Mouse (Mus musculus): ENCODE results near the gene Sardh. TPM values are rescaled to one million over a fixed set of nuclear protein-coding genes. Genes with fewer than 3 reads are reported as not detected.

Gene Sardh
- polyA plus RNA-seq, 1 experiment from 2014 or later = 3.1 TPM

DNA sequence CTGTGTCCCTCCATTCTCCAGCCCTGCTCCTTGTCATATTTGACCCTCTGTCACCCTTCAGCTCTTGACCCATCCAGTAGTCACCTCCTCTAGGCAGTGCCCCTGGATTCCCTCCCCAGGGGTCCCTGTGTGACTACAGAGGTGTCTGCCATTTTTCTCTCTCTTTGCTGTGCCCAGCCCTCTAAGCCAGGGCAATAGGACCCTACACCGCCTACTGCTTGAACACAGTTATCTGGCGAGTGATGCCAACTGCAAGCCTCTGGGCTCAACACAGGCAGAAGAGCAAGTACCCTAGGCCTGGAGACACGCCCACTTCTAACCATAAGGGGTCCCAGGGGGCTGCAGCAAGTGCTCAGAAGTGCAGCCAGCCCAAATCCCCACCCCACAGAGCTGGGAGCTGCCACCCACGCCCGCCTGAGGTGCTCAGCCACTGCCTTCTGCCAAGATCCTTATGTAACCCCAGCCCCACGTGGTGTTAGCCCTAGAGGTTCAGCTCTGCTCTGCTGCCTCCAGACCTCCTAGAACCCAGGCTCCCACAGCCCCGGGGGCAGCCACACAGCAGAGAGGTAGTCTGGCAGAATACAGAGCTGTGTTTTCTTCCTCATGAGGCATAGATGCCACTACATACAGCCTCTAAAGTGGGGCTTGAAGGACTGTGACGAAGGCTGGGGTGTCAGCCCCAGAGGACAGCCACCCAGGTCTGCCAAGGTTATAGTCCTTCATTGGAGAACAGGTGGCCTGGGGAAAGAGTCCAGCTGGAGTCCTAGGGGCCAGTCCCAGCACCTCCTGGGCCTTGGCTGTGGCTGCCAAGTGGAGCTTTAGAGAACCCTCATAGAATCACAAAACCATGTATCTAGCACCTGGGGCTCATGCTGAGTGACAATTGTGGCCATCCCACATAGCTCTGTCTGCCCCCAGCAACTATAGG lies 35.9 kb downstream of the Sardh start:
- Histone ChIP-seq H3K4me3 (no peak overlapping the region), H3K27me3 (ENCODE audit: low read depth, poor library complexity, severe bottlenecking) (no peaks in the 10 kb centered on the region), H3K4me1 (peaks cover 74% of the 10 kb centered on the region), H3K9me3 (replicated peaks) (no peaks in the 10 kb centered on the region), H3K36me3 (no peaks in the 10 kb centered on the region), H3K27ac (peak overlapping the region; percentile 91)
- DNase-seq (ENCODE audit: low spot score) = no peak
- 68% methylated on average over 8 of the region's 8 CpGs for WGBS

DNA sequence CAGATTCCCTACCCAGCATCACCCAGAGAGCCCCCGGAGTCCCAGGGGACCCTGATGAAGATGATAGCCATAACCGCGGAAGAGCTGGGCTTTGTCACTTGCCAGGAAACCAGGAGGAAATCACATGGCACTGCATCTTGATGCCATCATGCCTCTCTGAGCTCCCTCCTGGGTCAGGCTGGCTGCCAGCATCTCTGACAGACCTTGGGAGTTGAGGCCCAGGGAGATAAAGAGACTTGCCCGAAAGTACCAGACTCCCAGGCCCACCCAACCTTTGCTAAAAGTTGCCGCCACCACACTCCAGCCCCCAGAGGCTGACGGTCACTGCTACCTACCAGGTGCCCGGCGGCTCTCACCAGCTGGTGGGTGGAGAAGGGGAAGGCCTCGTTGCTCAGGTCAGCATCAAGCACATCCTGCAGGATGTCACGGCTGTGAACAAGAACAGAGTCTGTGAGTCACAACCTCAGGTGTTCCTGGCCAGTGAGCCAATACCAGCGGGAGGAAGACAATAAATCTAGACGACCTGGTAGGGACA lies 37.4 kb downstream of the Sardh start:
- Histone ChIP-seq H3K36me3 (no peaks in the 10 kb centered on the region), H3K27ac (peak overlapping the region; percentile 91), H3K27me3 (ENCODE audit: low read depth, poor library complexity, severe bottlenecking) (no peaks in the 10 kb centered on the region), H3K4me3 (no peak overlapping the region), H3K9me3 (replicated peaks) (no peaks in the 10 kb centered on the region), H3K4me1 (peaks cover 89% of the 10 kb centered on the region)
- WGBS = 87% methylated on average over 12 of the region's 12 CpGs
- DNase-seq (ENCODE audit: low spot score) = no peak

GRCm38 (mm10) chr2:27210255-27210654 lies 37.9 kb downstream of the Sardh start:
- 53% methylated on average over 7 of the region's 7 CpGs for whole genome bisulfite sequencing
- no peaks in the 10 kb centered on the region for H3K9me3 ChIP-seq (replicated peaks)
- peaks cover 94% of the 10 kb centered on the region for H3K4me1 ChIP-seq
- peak overlapping the region; percentile 91 for H3K27ac ChIP-seq
- no peak overlapping the region for H3K4me3 ChIP-seq
- no peaks in the 10 kb centered on the region for H3K36me3 ChIP-seq
- peak; percentile 78 for DNase-seq (ENCODE audit: low spot score)
- no peaks in the 10 kb centered on the region for H3K27me3 ChIP-seq (ENCODE audit: low read depth, poor library complexity, severe bottlenecking)

DNA sequence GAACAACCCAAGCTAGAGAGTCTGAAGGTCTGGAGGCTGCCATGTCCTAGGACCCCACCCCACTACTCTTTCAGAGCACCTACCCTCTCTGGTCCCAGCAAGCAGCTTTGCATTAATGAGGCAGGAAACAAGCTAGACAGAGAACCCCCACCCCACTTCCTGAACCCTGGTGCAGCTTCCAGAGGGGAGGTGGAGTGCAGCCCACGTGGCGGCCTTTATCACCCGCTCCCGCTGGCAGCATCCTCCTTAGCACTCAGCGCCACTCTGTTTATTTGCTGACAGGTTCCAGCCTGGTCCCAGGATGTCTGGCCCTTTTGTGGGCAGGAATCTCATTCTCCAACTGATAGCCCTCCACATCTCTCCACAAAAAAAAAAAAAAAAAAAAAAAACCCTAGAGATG lies 38.3 kb downstream of the Sardh start:
- Histone ChIP-seq H3K4me3 (0 out of 2 replicates have a peak overlapping the region, but pooled peaks have one; percentile 21), H3K27ac (peak overlapping the region; percentile 91), H3K9me3 (replicated peaks) (no peaks in the 10 kb centered on the region), H3K4me1 (peaks cover 94% of the 10 kb centered on the region), H3K36me3 (no peaks in the 10 kb centered on the region), H3K27me3 (ENCODE audit: low read depth, poor library complexity, severe bottlenecking) (no peaks in the 10 kb centered on the region)
- 36% methylated on average over 5 of the region's 5 CpGs for WGBS
- peak; percentile 69 for DNase-seq (ENCODE audit: low spot score)

DNA sequence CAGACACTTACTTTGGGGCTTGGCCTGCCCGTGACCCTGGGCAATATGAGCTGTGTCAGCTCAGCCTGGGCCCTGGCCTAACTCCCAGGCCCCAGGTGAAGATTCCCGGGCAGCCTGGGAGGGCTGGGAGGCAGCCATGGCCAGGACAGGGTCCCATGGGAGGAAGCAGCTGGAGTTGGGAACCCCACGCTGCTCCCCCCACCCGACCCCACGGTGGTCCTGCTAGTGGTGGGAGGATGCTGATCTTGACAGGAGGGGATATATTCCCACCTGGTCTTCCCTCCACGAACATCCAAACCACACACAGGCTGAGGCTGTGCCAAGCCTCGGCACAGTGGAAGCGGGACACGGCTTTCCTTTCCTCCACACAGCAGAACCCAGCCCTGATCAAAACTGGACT lies 38.8 kb downstream of the Sardh start:
- Histone ChIP-seq H3K36me3 (no peaks in the 10 kb centered on the region), H3K4me3 (0 out of 2 replicates have a peak overlapping the region, but pooled peaks have one; percentile 21), H3K27me3 (ENCODE audit: low read depth, poor library complexity, severe bottlenecking) (no peaks in the 10 kb centered on the region), H3K27ac (peak overlapping the region; percentile 91), H3K4me1 (peaks cover 89% of the 10 kb centered on the region), H3K9me3 (replicated peaks) (no peaks in the 10 kb centered on the region)
- 81% methylated on average over 9 of the region's 9 CpGs for WGBS
- no peak for DNase-seq (ENCODE audit: low spot score)

GRCm38 (mm10) chr2:27207126-27207525 lies 41.0 kb downstream of the Sardh start:
- WGBS = 97% methylated on average over 5 of the region's 5 CpGs
- peak overlapping the region; percentile 91 for H3K27ac ChIP-seq

GRCm38 (mm10) chr2:27206128-27206797 lies 41.9 kb downstream of the Sardh start:
- Histone ChIP-seq H3K4me1 (peaks cover 67% of the 10 kb centered on the region), H3K4me3 (no peak overlapping the region), H3K27ac (peak overlapping the region; percentile 91), H3K27me3 (ENCODE audit: low read depth, poor library complexity, severe bottlenecking) (no peaks in the 10 kb centered on the region), H3K36me3 (no peaks in the 10 kb centered on the region), H3K9me3 (replicated peaks) (no peaks in the 10 kb centered on the region)
- no peak for DNase-seq (ENCODE audit: low spot score)
- 81% methylated on average over 15 of the region's 15 CpGs for WGBS

More at GRCm38 (mm10) chr2:27207126-27207525, 41.0 kb downstream of the Sardh start:
- H3K4me3 ChIP-seq = no peak overlapping the region
- no peaks in the 10 kb centered on the region for H3K27me3 ChIP-seq (ENCODE audit: low read depth, poor library complexity, severe bottlenecking)
- no peaks in the 10 kb centered on the region for H3K36me3 ChIP-seq
- H3K4me1 ChIP-seq = peaks cover 76% of the 10 kb centered on the region
- DNase-seq (ENCODE audit: low spot score) = no peak
- H3K9me3 ChIP-seq (replicated peaks) = no peaks in the 10 kb centered on the region

DNA sequence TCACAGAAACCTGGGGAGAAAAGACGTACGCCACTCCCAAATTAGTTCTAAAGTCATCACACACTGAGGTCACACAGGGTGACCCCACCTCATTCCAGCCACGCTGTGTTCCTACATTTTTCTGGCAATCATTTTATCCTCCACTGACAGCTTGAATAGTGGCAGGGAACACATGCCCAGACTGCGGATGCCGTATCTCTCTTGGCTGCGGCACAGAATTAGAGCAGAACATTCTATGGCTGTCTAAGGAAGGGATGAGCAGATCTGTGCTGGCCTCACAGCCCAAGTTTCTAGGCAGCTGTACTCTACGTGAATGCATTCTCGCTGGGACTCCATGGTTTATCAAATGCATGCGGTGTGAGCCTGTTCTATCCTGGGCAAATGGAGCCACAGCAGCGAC lies 42.5 kb downstream of the Sardh start:
- DNase-seq (ENCODE audit: low spot score) = no peak
- H3K4me3 ChIP-seq = no peak overlapping the region
- 68% methylated on average over 10 of the region's 10 CpGs for WGBS
- no peaks in the 10 kb centered on the region for H3K9me3 ChIP-seq (replicated peaks)
- H3K4me1 ChIP-seq = peaks cover 61% of the 10 kb centered on the region
- peak overlapping the region; percentile 91; the same call in 1 of the 2 replicates for H3K27ac ChIP-seq
- no peaks in the 10 kb centered on the region for H3K27me3 ChIP-seq (ENCODE audit: low read depth, poor library complexity, severe bottlenecking)
- H3K36me3 ChIP-seq = no peaks in the 10 kb centered on the region

DNA sequence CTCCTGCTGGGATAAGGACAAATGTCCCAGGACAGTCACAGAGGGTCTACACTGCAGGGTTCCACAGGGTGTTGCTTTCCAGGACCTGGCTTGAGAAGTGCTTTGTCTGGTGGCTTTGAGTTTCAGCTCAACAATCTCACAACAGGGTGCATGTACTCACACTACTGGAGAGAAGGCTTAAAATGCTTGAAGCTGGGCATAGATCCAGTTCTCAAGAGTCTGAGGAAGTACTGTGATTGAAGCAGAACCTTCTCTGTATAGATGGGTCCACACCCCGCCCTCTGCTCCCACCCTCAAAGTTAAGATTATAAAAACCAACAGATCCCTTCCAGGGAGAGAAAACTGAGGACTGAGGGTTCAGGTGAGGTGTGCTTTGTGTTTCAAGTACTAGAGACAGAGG lies 47.6 kb downstream of the Sardh start:
- H3K4me1 ChIP-seq = peaks cover 32% of the 10 kb centered on the region
- peak overlapping the region; percentile 59; the same call in 1 of the 2 replicates for H3K27ac ChIP-seq
- WGBS = 88% methylated on average over 1 of the region's 1 CpGs
- no peaks in the 10 kb centered on the region for H3K27me3 ChIP-seq (ENCODE audit: low read depth, poor library complexity, severe bottlenecking)
- H3K36me3 ChIP-seq = no peaks in the 10 kb centered on the region
- no peak overlapping the region for H3K4me3 ChIP-seq
- no peak for DNase-seq (ENCODE audit: low spot score)
- no peaks in the 10 kb centered on the region for H3K9me3 ChIP-seq (replicated peaks)

DNA sequence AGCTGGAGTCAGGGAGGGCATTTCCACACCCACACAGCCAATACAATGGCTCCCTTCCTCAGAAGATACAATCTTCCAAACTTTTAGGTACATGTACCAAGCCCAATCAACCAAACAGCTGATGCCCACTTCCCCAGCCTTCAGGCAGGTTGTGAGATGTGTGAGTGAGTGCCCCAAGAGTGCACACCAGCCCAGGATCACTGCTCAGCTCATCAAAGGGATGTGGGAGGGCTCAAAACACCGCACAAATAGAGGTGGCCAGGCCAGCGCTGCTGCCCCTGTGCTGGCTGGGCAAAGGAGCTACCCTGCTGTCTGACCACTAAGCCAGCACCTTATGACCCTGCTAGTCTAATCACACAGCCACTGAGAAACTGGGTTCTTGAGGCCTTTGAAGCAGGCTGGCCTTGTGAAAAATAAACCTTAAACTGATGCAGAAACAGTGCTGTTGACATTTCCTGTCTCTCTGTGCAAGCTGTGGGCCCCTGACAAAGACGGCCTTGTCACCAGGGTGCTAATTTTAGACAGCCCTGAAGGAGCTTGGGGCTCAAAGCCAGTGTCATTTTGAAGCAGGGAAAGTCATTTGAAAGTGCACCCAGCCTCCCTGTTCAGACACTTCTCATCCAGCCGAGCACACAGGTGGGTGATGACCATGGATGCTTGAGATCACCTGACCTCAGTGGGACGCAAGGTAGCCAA lies 49.4 kb downstream of the Sardh start:
- peaks cover 28% of the 10 kb centered on the region for H3K4me1 ChIP-seq
- no peaks in the 10 kb centered on the region for H3K27me3 ChIP-seq (ENCODE audit: low read depth, poor library complexity, severe bottlenecking)
- no peaks in the 10 kb centered on the region for H3K36me3 ChIP-seq
- WGBS = 43% methylated on average over 5 of the region's 5 CpGs
- H3K9me3 ChIP-seq (replicated peaks) = no peaks in the 10 kb centered on the region
- H3K4me3 ChIP-seq = no peak overlapping the region
- peak overlapping the region; percentile 69 for H3K27ac ChIP-seq
- no peak for DNase-seq (ENCODE audit: low spot score)

DNA sequence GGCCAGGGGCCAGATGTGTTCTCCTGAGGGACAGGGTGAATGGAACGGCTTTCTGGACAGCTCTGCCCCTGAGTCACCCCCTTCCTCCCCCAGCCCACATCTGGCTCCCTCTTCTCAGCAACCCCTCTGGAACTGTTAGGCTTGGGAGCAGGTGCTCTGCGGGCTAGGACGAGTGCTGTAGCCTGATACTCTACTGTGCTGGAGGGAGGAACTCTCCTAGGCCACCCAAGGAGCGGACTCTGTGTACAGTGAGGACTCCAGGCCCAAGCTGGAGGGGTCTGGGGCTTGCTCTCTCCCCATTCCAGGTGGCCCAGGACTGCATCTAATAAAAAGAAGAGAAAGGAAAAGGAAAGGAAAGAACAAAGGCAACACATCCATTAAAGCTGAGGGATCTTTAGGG lies 58.1 kb downstream of the Sardh start:
- Histone ChIP-seq H3K9me3 (replicated peaks) (no peaks in the 10 kb centered on the region), H3K27ac (peak overlapping the region; percentile 47), H3K36me3 (no peaks in the 10 kb centered on the region), H3K4me1 (peaks cover 31% of the 10 kb centered on the region), H3K4me3 (no peak overlapping the region), H3K27me3 (ENCODE audit: low read depth, poor library complexity, severe bottlenecking) (no peaks in the 10 kb centered on the region)
- DNase-seq (ENCODE audit: low spot score) = no peak
- 42% methylated on average over 4 of the region's 4 CpGs for WGBS

DNA sequence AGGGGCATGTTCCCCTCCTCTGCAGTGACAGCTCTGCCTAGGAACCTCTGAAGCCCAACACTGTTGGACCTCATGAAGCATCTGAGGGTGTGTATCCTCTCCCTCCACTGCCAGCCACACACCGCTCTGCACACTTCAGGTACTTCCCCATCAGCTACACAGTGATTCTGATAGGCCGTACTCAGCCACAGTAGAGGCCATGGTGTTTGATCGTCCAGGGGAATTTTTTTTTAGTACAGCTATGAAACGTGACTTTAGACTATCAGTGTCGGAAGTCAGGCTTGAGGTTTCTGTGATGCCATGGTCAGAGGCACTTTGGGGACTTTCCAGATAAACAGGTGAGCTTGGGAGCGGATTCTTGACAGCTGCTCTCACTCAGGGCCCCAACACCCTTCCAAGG lies 60.6 kb downstream of the Sardh start:
- Histone ChIP-seq H3K36me3 (no peaks in the 10 kb centered on the region), H3K4me1 (peaks cover 50% of the 10 kb centered on the region), H3K27ac (no peak overlapping the region), H3K9me3 (replicated peaks) (no peaks in the 10 kb centered on the region), H3K4me3 (no peak overlapping the region), H3K27me3 (ENCODE audit: low read depth, poor library complexity, severe bottlenecking) (peaks cover 4% of the 10 kb centered on the region; the same call in 1 of the 2 replicates)
- DNase-seq (ENCODE audit: low spot score) = no peak
- WGBS = 84% methylated on average over 6 of the region's 6 CpGs

All from limb, embryonic 10.5 days (tissue).